Mouse (Mus musculus) large intestine, adult 2 months (tissue): ENCODE measurements around the gene Arhgef28. TPM values are rescaled to one million over a fixed set of nuclear protein-coding genes. Genes with fewer than 3 reads are reported as not detected.
"Not testable (repeated sequence)": the region's sequence is repeated elsewhere in the genome, so short reads cannot be mapped to it uniquely, and the experiment has no call there.

Experiments
- DNase-seq: peaks from one replicate; pipeline ENCODE4 v3.0.0-alpha.2; 2012; ENCODE audit warnings: low read depth, low spot score
- WGBS: fragments of 180-500 bp; shearing (Covaris S2); methylation state at CpG from one replicate; pipeline ENCODE4 v1.1.7; 2018; 5-methylcytosine and 5-hydroxymethylcytosine counted together
- polyA plus RNA-seq: library from polyadenylated mRNA; depleted of rRNA; stranded (reverse); fragments of >200 nt; gene quantifications from 2 replicates; pipeline ENCODE4 v1.2.3, GENCODE M21; 2012

Arhgef28 gene
- polyA plus RNA-seq, 1 experiment, result 2.9 TPM

- WGBS, result 43% methylated on average over 12 of the region's 12 CpGs
- no peak for DNase-seq
Observed at GRCm38 (mm10) chr13:98092354-98093002, 113.8 kb downstream of the Arhgef28 start.

- DNase-seq, result no peak
- 69% methylated on average over 4 of the region's 4 CpGs for WGBS
Observed at GRCm38 (mm10) chr13:98079640-98080039, 126.6 kb downstream of the Arhgef28 start.

DNA sequence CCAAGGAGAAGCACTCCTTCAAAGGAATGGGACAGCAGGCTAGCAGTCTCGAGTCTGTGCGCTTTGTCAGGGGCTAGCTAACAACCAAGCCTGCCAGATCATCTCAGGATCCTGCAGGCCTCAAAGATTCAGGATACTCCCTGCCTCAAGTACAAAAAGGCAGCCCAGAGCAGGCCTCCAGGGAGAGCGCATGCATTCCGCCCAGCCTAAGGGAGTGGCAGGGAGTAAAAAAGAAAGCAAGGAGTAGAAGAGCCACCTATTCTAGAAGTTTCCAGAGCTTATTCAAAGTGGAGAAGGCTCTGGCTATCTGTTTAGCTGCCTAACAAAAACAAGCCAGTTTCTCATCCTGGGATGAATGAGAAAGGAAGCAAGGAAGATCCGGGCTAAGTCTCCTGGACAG, 128.0 kb downstream of the Arhgef28 start:
- DNase-seq, result no peak
- WGBS, result 61% methylated on average over 5 of the region's 5 CpGs

DNA sequence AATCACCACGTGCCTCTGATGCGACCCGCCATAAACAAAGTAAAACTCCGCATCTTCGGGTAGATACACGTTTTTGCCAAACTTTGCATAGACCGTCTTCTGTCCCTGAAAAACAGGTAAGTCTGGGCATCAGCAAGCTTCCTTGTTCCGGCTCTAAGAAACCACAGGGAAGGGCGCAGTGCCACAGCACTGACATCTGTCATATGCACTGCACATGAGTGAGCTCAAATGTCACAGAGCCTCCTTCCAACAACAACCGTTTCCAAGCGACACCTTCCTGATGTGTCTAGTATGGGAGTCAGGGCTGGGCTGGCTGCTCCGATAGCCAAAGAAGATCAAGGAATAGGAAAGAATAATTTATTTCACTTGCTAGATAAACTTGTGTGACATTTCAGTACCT, 129.0 kb downstream of the Arhgef28 start:
- no peak for DNase-seq
- 81% methylated on average over 12 of the region's 12 CpGs for WGBS

GRCm38 (mm10) chr13:98074871-98075270, 131.4 kb downstream of the Arhgef28 start:
- WGBS, result 87% methylated on average over 11 of the region's 11 CpGs

GRCm38 (mm10) chr13:98073190-98073589, 133.0 kb downstream of the Arhgef28 start:
- WGBS, result 83% methylated on average over 4 of the region's 4 CpGs
- DNase-seq, result no peak

More at GRCm38 (mm10) chr13:98074871-98075270, 131.4 kb downstream of the Arhgef28 start:
- no peak for DNase-seq

DNA sequence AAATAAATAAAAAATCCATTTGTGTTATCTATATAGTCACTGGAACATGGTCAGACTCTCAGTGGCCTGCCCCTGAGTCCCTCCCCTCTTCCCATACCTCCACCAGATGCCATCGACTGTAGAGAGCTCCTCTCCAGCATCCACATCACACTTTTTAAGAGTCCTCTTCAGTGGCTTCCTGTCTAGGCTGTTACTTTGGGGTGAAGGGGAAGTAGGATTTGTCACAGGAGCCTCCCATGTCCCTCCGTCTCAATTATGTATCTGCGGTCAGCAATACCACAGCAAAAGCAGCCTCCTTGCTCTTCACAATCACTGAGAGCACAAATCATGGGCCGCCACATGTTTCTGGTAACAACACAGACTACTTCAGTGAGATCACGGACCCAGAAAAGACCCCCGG, 135.8 kb downstream of the Arhgef28 start:
- WGBS, result 91% methylated on average over 6 of the region's 6 CpGs
- no peak for DNase-seq

DNA sequence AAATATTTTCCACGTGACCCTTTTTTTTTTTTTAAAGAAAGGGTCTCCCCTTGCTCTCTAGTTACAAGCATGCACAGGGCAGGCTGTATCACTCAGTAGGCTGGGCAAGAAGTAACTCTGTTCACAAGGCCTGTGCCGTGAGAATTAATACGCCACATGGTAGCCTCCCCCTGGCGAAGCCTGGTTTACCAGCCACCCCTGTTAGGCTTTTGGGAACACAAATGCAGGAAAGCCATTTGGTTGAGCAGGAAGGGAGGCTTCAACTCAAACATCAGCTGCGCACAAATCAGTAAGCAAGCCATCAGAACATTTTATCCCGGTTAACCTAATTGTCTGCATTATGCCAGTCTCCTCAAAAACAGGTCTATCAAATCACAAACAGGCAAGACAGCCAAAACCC, 136.6 kb downstream of the Arhgef28 start:
- DNase-seq, result no peak
- 95% methylated on average over 6 of the region's 6 CpGs for WGBS

DNA sequence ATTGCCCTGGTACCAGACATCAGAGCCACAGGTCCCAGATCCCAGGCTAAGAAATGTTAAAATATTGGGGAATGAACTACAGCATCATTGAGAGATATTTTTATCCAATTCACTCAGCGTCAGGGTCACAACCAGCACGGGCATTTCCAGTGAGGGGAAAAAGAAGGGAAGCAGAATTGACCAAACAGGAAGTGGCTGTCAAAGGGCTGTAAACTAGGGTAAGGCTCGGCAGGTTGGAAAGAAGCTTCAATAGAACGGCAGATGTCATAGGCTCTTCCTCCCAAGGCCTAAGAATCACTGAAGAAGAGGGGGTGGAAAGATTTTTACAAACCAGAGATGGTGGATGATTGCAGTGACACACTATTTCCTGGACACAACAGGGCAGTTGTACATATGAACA, 143.4 kb downstream of the Arhgef28 start:
- 29% methylated on average over 4 of the region's 4 CpGs for WGBS
- DNase-seq, result no peak

GRCm38 (mm10) chr13:98060121-98060520, 146.1 kb downstream of the Arhgef28 start:
- DNase-seq, result not testable (repeated sequence)
- 86% methylated on average over 1 of the region's 1 CpGs for WGBS

DNA sequence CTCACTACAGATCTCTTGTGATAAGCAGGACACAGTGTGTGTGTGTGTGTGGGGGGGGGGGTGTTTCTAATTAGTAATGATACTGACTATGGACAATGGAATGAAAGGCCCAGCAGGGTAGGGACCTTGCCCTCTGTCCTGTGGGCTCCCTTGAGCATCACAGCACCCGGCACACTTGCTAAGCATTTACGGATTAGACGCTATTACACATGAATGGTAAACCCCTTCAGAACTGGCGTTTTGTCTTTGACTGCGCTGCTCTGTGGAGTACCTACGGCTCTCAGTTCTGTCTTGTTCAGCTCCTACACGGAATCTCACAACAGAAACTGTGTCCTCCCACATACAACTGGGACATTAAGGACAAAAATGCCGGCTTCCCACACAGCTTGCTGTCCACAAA, 151.0 kb downstream of the Arhgef28 start:
- no peak for DNase-seq
- 93% methylated on average over 8 of the region's 8 CpGs for WGBS

DNA sequence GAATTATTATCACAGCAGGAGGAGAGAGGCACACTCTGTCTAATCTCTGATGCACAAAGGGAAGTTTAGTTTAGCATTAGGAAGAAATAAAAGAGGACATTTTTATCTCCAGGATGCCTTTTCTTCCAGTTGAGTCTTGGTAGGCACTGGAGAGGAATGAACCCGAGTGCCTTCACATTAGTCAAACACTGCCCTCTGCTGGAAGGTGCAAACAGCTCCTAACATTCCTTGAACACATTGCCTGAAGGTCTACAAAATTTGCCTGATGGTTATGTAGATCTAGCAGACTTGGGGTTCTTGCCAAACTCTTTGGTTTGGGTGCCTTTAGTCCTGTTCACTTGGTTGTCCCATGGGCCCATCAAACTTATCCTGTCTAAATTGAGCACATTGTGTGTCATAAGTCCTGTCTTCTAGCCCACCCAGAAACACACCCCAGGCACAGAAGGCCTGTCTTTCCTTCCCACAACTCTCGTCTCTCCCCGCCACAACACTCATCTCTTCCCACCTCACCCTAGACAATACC, 165.6 kb downstream of the Arhgef28 start:
- no peak for DNase-seq
- 64% methylated on average over 3 of the region's 3 CpGs for WGBS

DNA sequence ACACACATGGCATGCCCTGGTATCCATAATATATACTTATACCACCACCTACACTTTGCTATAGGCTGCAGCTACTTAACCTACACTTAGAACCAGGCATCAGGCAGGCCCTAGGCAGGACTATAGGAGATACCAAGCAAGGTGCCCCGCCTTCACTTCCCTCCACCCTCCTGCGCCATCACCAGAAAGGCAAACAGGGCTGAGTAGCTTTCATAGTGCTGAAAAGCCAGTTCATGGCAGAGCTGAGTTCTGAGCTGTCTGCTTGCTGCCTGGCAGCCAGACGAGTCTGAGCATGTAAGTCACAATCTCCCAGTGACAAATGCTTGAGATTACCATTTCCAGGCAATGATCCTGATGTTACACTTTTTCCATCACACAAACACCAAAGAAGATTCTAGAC, 167.5 kb downstream of the Arhgef28 start:
- 67% methylated on average over 3 of the region's 3 CpGs for WGBS
- no peak for DNase-seq

- no peak for DNase-seq
Observed at GRCm38 (mm10) chr13:98037693-98038092, 168.5 kb downstream of the Arhgef28 start.

DNA sequence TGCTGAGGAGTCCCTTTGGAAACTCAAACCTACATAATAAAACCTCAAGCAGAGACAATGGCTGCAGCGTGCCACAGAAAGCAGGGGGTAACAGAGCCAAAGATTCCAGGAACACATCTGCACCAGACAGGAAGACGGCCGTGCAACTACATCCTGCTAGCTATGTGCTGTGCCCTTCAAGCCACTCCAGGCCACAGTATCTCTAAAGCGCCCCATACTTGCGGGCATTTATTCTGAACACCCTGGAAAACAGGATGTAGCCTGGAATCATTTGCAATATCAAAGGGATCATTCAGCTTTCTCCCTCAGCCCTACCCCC, 174.6 kb downstream of the Arhgef28 start:
- WGBS, result 34% methylated on average over 5 of the region's 5 CpGs
- DNase-seq, result no peak

DNA sequence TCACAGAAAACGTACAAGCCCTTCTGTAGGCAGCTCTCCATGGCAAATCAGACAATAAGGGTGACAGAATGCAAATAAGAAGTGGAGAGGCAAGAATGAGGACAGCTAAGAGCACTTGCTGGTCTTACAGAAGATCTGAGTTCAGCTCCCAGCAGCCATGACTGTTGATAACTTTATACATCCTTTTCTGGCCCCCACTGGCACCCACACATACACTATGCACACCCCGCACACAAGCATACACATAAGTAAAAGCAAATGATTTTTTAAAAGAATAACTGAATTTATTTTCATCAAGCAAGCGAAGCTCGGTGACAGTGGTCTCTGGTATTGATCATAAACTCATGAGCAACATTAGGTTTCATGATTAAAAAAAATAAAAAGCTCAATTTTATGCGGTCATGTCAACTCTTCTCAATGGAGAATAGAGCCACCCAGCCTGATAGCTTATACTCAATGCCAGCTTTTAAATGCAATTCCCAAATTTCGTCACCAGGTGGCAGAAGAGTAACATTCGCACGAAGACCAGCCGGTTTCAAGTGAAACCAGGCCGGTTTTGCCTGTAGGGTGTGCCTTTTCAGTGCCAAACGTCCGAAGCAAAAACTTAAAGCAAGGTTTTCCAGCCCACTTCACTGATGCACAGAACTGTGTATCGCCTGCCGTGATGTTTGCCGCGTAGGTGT, 175.1 kb downstream of the Arhgef28 start:
- peak; percentile 64 for DNase-seq
- 18% methylated on average over 16 of the region's 16 CpGs for WGBS

DNA sequence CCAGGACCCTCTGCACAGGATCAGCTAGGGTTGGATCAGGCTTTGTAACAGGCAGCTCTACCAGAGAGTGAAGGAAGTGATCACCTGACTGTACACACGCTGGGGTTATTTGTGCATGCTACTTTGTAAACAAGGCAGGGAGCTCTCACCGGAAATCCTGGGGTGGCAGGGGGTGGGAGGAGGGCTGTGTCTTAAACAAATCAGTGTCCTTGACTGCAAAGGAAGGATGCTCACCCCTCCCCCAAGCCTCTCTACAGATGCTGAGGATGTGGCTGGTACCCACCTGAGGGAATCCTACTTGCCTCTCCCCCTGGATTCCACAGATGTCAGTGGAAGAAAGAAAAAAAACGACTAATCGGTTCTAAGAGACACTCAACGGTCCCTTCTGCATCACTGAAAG, 176.2 kb downstream of the Arhgef28 start:
- 69% methylated on average over 5 of the region's 5 CpGs for WGBS
- DNase-seq, result no peak

- no peak for DNase-seq
- WGBS, result 82% methylated on average over 6 of the region's 6 CpGs
Observed at GRCm38 (mm10) chr13:98028711-98029250, 177.5 kb downstream of the Arhgef28 start.

DNA sequence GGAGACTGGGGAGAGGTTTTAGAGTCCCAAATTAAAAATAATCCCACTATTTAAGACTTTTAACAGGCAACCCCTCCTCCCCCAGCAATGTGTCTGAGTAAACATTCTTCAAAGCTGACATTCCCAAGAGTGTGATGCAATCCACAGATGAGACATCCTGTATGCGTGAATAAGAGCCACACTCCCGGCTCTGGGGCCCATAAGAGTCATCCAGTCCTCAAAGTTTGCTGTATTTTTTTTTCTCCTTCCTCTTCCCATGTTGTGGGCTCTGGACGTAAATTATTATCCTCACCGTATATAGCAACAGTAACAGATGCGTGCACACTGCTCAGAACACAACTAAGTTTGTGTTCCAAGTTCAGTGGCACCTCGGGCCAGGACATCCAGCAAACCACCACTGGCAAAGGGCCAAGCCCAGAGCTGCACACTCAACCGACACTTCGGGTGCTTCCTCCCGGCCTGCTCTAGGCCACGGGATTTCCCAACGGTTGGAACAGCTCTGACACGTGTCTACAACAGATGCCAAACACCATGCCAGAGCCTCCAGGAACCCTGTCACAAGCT, 178.5 kb downstream of the Arhgef28 start:
- no peak for DNase-seq
- WGBS, result 7% methylated on average over 12 of the region's 12 CpGs

DNA sequence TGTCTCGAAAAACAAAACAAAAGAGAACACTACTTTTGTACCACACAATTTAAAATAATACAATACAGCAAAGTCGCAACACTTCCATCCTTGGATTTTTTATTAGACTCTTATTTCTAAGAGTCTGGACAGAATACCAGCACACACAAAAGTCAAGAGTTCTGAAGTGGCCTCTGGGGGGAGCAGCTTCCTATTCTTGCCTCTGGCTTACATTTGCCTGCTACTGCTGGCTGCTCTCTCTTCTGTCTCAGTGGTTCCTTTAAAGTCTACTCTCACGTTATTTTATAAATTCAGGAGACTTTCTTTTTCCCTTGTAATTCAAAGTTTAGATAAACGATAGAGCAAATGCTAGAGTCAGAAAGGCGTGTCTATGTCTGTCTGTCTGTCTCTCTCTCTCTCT, 179.1 kb downstream of the Arhgef28 start:
- no peak for DNase-seq
- 60% methylated on average over 5 of the region's 5 CpGs for WGBS
